Mouse (Mus musculus) kidney, embryonic 16.5 days (tissue): ENCODE measurements around the gene Piwil4. TPM values are rescaled to one million over a fixed set of nuclear protein-coding genes. Genes with fewer than 3 reads are reported as not detected.
"Not testable (repeated sequence)": the region's sequence is repeated elsewhere in the genome, so short reads cannot be mapped to it uniquely, and the experiment has no call there.

Experiments used
- ATAC-seq: fragments of 200-750 bp; cut with Nextera tagmentation; 2 replicates; pipeline ENCODE4 v1.8.0; 2017; ENCODE audit warnings: moderate TSS enrichment; ENCODE audit not compliant: low FRiP score, low TSS enrichment
- H3K27ac ChIP-seq: fragments of 300-500 bp; sonication (generic); 2 replicates; pipeline ENCODE4 v1.5.1; 2014; ENCODE audit warnings: low read length
- H3K27me3 ChIP-seq: fragments of 300-500 bp; sonication (generic); 2 replicates; pipeline ENCODE4 v1.6.1; 2014; ENCODE audit warnings: low read length, control low read depth, mixed read lengths; ENCODE audit not compliant: insufficient read depth
- H3K36me3 ChIP-seq: fragments of 300-500 bp; sonication (generic); 2 replicates; pipeline ENCODE4 v1.6.1; 2014; ENCODE audit warnings: low read length, control low read depth, mixed read lengths; ENCODE audit not compliant: insufficient read depth
- H3K4me1 ChIP-seq: fragments of 300-500 bp; sonication (generic); 2 replicates; pipeline ENCODE4 v1.6.1; 2014; ENCODE audit warnings: low read length, control low read depth, mixed read lengths; ENCODE audit not compliant: insufficient read depth
- H3K4me2 ChIP-seq: fragments of 300-500 bp; sonication (generic); replicated peaks from 2 replicates; pipeline ENCODE4 v1.6.1; 2014; ENCODE audit warnings: low read depth, low read length
- H3K4me3 ChIP-seq: fragments of 300-500 bp; sonication (generic); 2 replicates; pipeline ENCODE4 v1.5.1; 2014; ENCODE audit warnings: mild to moderate bottlenecking, low read length
- H3K9ac ChIP-seq: fragments of 300-500 bp; sonication (generic); replicated peaks from 2 replicates; pipeline ENCODE4 v1.6.1; 2014; ENCODE audit warnings: low read length
- H3K9me3 ChIP-seq: fragments of 300-500 bp; sonication (generic); 2 replicates; pipeline ENCODE4 v1.6.1; 2016; ENCODE audit warnings: low read length, control low read depth
- WGBS: fragments of 180-500 bp; shearing (Covaris S2); extraction: QIAGEN DNeasy Blood & Tissue Kit; methylation state at CpG from one replicate; pipeline ENCODE4 v1.1.7; 2014; 5-methylcytosine and 5-hydroxymethylcytosine counted together
- polyA plus RNA-seq: library from polyadenylated mRNA; unstranded; fragments of >200 nt; fragmentation: Nextera tagmentation; extraction: Ambion mirVana; gene quantifications from 2 replicates; pipeline ENCODE4 v1.2.1, GENCODE M21; 2015

The Piwil4 gene
- polyA plus RNA-seq, 1 experiment from 2014 or later, result 0.30 TPM

DNA sequence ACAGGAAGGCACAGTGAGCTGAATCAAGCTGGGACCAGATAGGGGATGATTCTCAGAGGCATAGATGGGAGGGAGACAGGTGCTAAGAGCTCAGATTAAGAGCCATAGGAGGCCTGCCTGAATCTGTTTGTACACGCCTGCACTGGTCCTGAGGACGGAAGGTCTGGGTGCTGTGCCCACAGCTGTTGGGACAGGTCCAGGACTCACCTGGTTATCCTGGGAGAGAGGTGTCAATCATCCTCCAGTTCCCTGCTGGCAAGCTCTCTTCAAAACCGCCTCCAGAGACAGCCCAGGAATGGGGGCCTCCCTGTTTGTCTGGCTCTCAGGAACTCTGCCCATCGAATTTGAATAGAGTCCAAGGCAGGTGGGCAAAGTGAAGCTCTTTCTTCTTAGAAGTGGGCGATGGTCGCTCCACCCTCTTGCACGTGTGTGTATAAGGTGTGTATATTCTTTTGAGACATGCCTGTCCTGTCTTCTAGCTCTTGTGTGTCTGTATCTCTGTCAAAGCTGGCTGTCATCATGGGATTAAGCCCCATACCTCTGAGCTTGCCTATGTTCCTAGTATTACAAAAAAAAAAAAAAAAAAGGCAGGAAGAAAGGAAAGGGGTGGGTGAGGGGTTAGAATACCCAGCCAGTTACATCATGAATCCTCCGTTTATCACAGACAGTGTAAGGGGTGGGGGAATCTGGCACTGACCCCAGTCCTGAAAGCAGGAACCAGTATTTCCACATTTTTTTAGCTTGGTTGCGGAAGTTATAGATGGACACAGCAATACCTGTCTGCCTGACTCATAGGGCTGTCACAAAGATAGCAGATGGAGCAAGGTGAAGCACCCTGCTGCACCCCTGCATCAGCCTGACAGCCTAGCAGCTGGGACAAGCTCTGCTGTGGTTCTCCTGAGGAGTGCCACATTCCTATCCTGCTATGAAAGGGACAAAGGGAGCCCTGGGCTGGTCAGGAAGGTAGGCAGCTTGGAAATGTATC, 64.5 kb downstream of the Piwil4 start:
- no peak overlapping the region for H3K27ac ChIP-seq
- H3K4me3 ChIP-seq, result no peak overlapping the region
- WGBS, result 69% methylated on average over 9 of the region's 9 CpGs
- H3K36me3 ChIP-seq, result no peaks in the 10 kb centered on the region
- H3K9ac ChIP-seq, result no peak overlapping the region
- no peaks in the 10 kb centered on the region for H3K27me3 ChIP-seq
- peak; percentile 54; the same call in 1 of the 2 replicates for ATAC-seq
- no peaks in the 10 kb centered on the region for H3K9me3 ChIP-seq
- no peak overlapping the region for H3K4me2 ChIP-seq
- no peaks in the 10 kb centered on the region; the same call in 1 of the 2 replicates for H3K4me1 ChIP-seq

DNA sequence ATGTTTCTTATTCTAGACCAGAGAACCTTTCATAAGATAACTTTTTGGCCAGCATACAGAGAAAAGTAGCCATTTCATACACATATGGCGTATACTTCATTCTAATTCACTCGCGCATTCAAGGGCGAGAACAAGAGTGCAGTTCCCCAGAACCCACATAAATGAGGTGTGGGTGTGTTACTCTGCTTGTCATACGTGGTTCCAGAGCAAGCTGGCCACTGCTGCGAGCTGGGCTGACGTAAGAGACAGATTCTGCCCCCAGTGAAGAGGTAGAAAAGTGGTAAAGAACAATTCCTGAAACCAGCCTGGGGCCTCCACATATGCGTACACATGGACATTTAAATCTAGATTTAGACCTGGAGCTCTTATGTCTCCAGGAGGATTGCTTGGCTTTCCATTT, 66.0 kb downstream of the Piwil4 start:
- Histone ChIP-seq H3K4me2 (no peak overlapping the region), H3K27ac (no peak overlapping the region), H3K4me1 (no peaks in the 10 kb centered on the region; the same call in 1 of the 2 replicates), H3K4me3 (no peak overlapping the region), H3K9me3 (no peaks in the 10 kb centered on the region), H3K27me3 (no peaks in the 10 kb centered on the region), H3K9ac (no peak overlapping the region), H3K36me3 (no peaks in the 10 kb centered on the region)
- ATAC-seq, result no peak
- 94% methylated on average over 8 of the region's 8 CpGs for WGBS

DNA sequence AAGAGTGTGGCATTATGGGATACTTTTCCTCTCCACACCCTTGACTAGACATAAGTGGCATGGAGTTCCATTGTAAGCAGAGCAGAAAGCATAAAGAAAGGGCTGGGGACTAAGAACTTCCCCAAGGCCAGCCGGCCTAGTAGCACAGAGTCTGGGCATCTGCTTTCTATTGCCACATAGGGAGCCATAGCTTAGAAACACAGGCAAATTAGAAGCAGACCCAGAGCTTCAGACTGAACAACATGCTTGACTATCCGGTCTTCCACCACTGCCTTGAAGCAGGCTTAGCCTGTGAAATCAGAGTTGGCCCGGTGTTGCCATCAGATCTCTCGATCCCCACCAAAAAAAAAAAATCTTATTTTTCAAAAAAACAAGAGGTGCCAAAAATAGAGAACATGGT, 67.4 kb downstream of the Piwil4 start:
- no peak for ATAC-seq
- no peaks in the 10 kb centered on the region; the same call in 1 of the 2 replicates for H3K4me1 ChIP-seq
- H3K27me3 ChIP-seq, result no peaks in the 10 kb centered on the region
- WGBS, result 94% methylated on average over 4 of the region's 4 CpGs
- H3K9ac ChIP-seq, result no peak overlapping the region
- no peak overlapping the region for H3K4me3 ChIP-seq
- H3K27ac ChIP-seq, result no peak overlapping the region
- H3K9me3 ChIP-seq, result no peaks in the 10 kb centered on the region
- H3K36me3 ChIP-seq, result no peaks in the 10 kb centered on the region
- H3K4me2 ChIP-seq, result no peak overlapping the region

DNA sequence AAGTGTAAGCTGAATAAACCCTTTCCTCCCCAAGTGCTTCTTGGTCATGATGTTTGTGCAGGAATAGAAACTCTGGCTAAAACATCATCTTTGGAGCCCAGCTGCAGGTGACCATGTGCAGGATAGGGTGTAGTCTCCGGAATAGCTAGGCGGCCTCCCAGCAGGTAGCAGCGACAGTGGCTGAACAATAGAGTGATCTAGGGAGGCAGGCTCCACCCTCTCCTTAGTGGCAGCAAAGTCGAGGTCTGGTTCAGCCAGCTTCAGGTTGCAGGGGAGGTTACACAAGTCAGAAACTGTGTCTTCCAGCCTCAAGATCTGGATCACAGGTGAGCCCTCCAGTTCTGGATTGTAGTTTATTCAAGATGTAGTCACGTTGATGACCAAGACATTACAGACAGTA, 68.6 kb downstream of the Piwil4 start:
- H3K4me3 ChIP-seq, H3K36me3 ChIP-seq, ATAC-seq, H3K4me1 ChIP-seq, H3K4me2 ChIP-seq, H3K27ac ChIP-seq, H3K9me3 ChIP-seq, H3K9ac ChIP-seq, H3K27me3 ChIP-seq: not testable (repeated sequence)
- WGBS, result 58% methylated on average over 5 of the region's 5 CpGs

DNA sequence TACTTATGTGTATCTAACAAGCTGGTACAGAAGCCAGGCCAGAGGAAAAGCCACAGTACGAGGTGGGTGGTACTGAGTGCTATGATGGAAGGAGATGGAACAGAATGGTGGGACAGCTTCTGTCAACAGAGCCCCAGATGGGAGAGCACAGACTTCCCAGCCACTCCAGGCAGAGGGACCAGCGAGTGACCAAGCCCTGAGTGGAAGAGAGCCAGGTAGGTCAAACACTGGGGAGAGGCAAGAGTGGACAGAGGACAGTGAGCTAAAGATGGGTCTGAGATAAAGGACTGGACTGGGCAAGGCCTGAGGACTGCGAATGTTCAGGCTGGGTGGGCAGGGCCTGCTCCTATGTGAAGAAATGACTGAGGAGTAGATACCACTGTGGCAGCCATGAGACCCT, 72.2 kb downstream of the Piwil4 start:
- H3K27me3 ChIP-seq, result no peaks in the 10 kb centered on the region
- no peak overlapping the region for H3K9ac ChIP-seq
- 90% methylated on average over 3 of the region's 3 CpGs for WGBS
- H3K4me3 ChIP-seq, result no peak overlapping the region
- no peaks in the 10 kb centered on the region for H3K36me3 ChIP-seq
- no peaks in the 10 kb centered on the region for H3K4me1 ChIP-seq
- no peaks in the 10 kb centered on the region for H3K9me3 ChIP-seq
- H3K27ac ChIP-seq, result no peak overlapping the region
- no peak for ATAC-seq
- no peak overlapping the region for H3K4me2 ChIP-seq

DNA sequence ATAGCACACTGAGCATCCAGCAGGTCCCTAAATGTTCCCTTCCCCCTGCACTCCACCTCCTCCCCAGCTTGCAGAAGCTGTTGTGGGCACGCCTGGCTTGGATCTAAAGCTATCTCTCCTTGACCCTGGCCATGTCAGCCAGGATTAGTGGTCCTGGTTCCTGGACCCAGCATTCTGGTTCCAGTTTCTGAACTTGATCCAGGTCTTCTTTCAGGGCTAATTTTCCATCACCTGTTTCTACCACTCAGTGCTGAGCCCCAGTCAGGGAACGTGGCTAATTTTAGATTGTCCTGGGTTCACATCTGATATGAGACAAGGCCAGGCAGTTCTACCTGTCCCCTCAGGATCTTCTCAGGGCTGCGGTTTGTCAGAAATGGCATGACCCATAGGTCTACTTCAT, 74.5 kb downstream of the Piwil4 start:
- Histone ChIP-seq H3K27me3 (no peaks in the 10 kb centered on the region), H3K36me3 (no peaks in the 10 kb centered on the region), H3K9ac (no peak overlapping the region), H3K4me2 (no peak overlapping the region), H3K27ac (no peak overlapping the region), H3K4me1 (no peaks in the 10 kb centered on the region), H3K4me3 (no peak overlapping the region), H3K9me3 (no peaks in the 10 kb centered on the region)
- no peak for ATAC-seq
- WGBS, result 79% methylated on average over 3 of the region's 3 CpGs

DNA sequence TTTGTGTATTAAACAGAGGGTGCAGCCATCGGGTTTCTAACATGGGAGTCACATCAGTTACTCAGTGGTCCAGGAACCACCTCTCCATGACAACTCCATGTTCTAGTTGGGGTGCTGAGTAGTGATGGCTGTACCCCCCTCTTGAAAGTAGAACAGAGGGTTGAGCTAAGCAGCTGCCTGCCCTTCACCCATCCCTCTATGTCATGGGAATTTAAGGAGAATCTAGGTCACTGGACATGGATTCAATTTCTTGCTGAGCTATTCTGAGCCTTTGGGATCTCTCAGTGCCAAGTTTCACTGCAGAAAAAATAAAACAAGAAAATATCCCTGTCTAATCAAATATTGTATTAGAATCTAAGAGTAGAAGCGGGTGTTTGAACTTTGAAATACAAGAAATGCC, 76.9 kb downstream of the Piwil4 start:
- Histone ChIP-seq H3K27me3 (no peaks in the 10 kb centered on the region), H3K27ac (no peak overlapping the region), H3K4me2 (no peak overlapping the region), H3K9me3 (no peaks in the 10 kb centered on the region), H3K4me3 (no peak overlapping the region), H3K4me1 (no peaks in the 10 kb centered on the region), H3K36me3 (no peaks in the 10 kb centered on the region), H3K9ac (no peak overlapping the region)
- WGBS, result 89% methylated on average over 2 of the region's 2 CpGs
- ATAC-seq, result no peak

DNA sequence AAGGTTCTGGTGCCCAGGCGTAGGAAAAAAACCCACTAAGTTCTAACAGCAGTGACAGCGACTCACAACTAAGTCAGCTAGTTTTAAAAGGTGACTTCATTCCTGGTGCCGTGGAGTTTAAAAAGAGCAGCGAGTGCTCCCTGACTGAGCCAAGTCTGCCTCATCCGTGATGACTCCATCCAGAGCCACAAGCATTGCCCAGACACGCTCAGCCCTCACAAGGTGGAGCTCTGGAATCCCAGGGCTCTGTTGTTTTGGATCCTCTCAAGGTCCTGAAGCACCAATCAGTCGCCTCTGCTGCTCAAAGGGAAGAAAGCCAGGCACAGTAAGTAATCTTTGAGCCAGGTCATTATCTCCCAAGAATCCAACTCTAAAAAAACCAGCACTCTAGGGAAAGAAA, 77.7 kb downstream of the Piwil4 start:
- H3K27ac ChIP-seq, result no peak overlapping the region
- H3K4me1 ChIP-seq, result no peaks in the 10 kb centered on the region
- no peak overlapping the region for H3K4me3 ChIP-seq
- no peaks in the 10 kb centered on the region for H3K27me3 ChIP-seq
- H3K36me3 ChIP-seq, result no peaks in the 10 kb centered on the region
- H3K9me3 ChIP-seq, result no peaks in the 10 kb centered on the region
- H3K4me2 ChIP-seq, result no peak overlapping the region
- 83% methylated on average over 7 of the region's 7 CpGs for WGBS
- no peak for ATAC-seq
- H3K9ac ChIP-seq, result no peak overlapping the region

DNA sequence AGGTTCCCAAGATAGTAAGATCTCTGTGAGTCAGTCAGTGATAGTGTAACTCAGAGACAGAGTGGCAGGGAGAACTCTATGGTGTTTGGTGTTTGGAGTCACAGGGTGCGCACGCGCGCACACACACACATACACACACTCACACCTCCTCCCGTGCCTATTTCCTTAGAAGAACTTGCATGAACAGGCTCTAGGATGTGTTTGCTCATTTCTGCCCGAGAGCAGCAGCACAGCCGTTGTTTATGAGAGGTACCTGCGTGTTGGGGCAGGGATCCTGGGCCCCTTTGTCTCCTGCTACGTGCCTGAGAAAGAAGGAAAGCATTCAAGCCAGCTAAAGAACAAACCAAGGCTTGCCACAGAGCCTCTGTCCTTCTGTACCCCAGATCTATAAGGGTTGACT, 78.4 kb downstream of the Piwil4 start:
- Histone ChIP-seq H3K9ac (no peak overlapping the region), H3K27me3 (no peaks in the 10 kb centered on the region), H3K27ac (no peak overlapping the region), H3K9me3 (no peaks in the 10 kb centered on the region), H3K36me3 (no peaks in the 10 kb centered on the region), H3K4me3 (no peak overlapping the region), H3K4me1 (no peaks in the 10 kb centered on the region), H3K4me2 (no peak overlapping the region)
- WGBS, result 78% methylated on average over 9 of the region's 9 CpGs
- ATAC-seq, result no peak

DNA sequence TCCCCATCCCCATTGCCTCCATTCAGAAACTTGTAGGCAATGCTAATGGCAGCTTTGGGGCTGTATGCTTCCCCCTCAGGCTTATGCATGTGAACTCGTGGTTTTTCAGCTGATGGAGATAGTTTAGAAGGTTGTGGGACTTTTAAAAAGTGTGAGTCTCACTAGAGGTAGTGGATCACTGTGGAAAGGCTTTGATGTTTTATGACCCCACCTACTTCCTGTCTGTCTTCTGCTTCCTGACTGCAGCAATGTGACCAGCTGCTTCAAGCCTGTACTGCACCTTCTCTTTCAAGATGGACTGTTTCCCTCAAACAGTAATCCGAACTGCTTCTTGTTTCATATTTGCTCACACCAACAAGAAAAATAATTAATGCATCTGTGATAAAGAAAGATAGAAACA, 82.6 kb downstream of the Piwil4 start:
- H3K9ac ChIP-seq, result no peak overlapping the region
- no peak overlapping the region for H3K4me2 ChIP-seq
- ATAC-seq, result no peak
- 44% methylated on average over 2 of the region's 2 CpGs for WGBS
- H3K9me3 ChIP-seq, result no peaks in the 10 kb centered on the region
- H3K4me1 ChIP-seq, result no peaks in the 10 kb centered on the region
- no peaks in the 10 kb centered on the region for H3K36me3 ChIP-seq
- no peak overlapping the region for H3K27ac ChIP-seq
- no peak overlapping the region for H3K4me3 ChIP-seq
- H3K27me3 ChIP-seq, result no peaks in the 10 kb centered on the region
